Mouse (Mus musculus) left cerebral cortex, adult 11 months (tissue): ENCODE results near the gene Olfr877.

ENCODE experiments used
- DNase-seq: peaks from one replicate; pipeline ENCODE4 v3.0.0; 2022; ENCODE audit warnings: low spot score

Gene Olfr877

GRCm38 (mm10) chr9:37853969-37854368, at the start of gene Olfr877:
TSS of gene Olfr877 (plus strand) at chr9:37854269.
- DNase-seq: no peak

GRCm38 (mm10) chr9:37807235-37807634, 46.8 kb upstream of the Olfr877 start:
- DNase-seq: no peak

GRCm38 (mm10) chr9:37808456-37808855, 45.6 kb upstream of the Olfr877 start:
- no peak for DNase-seq

- DNase-seq: no peak
Measured at GRCm38 (mm10) chr9:37808976-37809375, 45.1 kb upstream of the Olfr877 start.

GRCm38 (mm10) chr9:37814696-37815095, 39.4 kb upstream of the Olfr877 start:
- peak; percentile 54 for DNase-seq

- no peak for DNase-seq
Measured at GRCm38 (mm10) chr9:37829881-37830280, 24.2 kb upstream of the Olfr877 start.

- DNase-seq: peak; percentile 17
Measured at GRCm38 (mm10) chr9:37833341-37833740, 20.7 kb upstream of the Olfr877 start.

- DNase-seq: no peak
Measured at GRCm38 (mm10) chr9:37849267-37849666, 4.8 kb upstream of the Olfr877 start.

- DNase-seq: no peak
Measured at GRCm38 (mm10) chr9:37863325-37863724, 9.3 kb downstream of the Olfr877 start.

GRCm38 (mm10) chr9:37870246-37870645, 16.2 kb downstream of the Olfr877 start:
- DNase-seq: no peak

GRCm38 (mm10) chr9:37871097-37871496, 17.0 kb downstream of the Olfr877 start:
- DNase-seq: no peak

- no peak for DNase-seq
Measured at GRCm38 (mm10) chr9:37871536-37871935, 17.5 kb downstream of the Olfr877 start.

- DNase-seq: peak; percentile 28
Measured at GRCm38 (mm10) chr9:37890960-37891359, 36.9 kb downstream of the Olfr877 start.

- DNase-seq: no peak
Measured at GRCm38 (mm10) chr9:37896661-37897060, 42.6 kb downstream of the Olfr877 start, which contains the start of gene Olfr145. TSS of gene Olfr145 (plus strand) at chr9:37896724.

- DNase-seq: peak; percentile 11
Measured at GRCm38 (mm10) chr9:37905555-37905954, 51.5 kb downstream of the Olfr877 start.
